Mouse (Mus musculus) neural tube, embryonic 11.5 days (tissue): ENCODE results near the gene Hist1h3i. TPM values are rescaled to one million over a fixed set of nuclear protein-coding genes. Genes with fewer than 3 reads are reported as not detected.
"Not testable (repeated sequence)": the region's sequence is repeated elsewhere in the genome, so short reads cannot be mapped to it uniquely, and the experiment has no call there.

Source experiments
- ATAC-seq: fragments of 200-750 bp; cut with Nextera tagmentation; 2 replicates; pipeline ENCODE4 v1.8.0; 2017; ENCODE audit warnings: moderate number of reproducible peaks, mild to moderate bottlenecking, moderate TSS enrichment, moderate library complexity; ENCODE audit not compliant: insufficient read depth, low FRiP score, low TSS enrichment
- DNase-seq: peaks from one replicate; pipeline ENCODE4 v3.0.0-alpha.2; 2015; ENCODE audit warnings: low spot score
- H3K27ac ChIP-seq: fragments of 300-500 bp; sonication (generic); 2 replicates; pipeline ENCODE4 v1.5.1; 2014; ENCODE audit warnings: low read depth, mild to moderate bottlenecking, low read length
- H3K27me3 ChIP-seq: fragments of 300-500 bp; sonication (generic); 2 replicates; pipeline ENCODE4 v1.6.1; 2014; ENCODE audit warnings: mild to moderate bottlenecking, low read length, mixed read lengths; ENCODE audit not compliant: control insufficient read depth, insufficient read depth
- H3K36me3 ChIP-seq: fragments of 300-500 bp; sonication (generic); 2 replicates; pipeline ENCODE4 v1.6.1; 2014; ENCODE audit warnings: mild to moderate bottlenecking, low read length, moderate library complexity, mixed read lengths; ENCODE audit not compliant: control insufficient read depth, insufficient read depth
- H3K4me1 ChIP-seq: fragments of 300-500 bp; sonication (generic); 2 replicates; pipeline ENCODE4 v1.6.1; 2014; ENCODE audit warnings: low read length, mixed read lengths; ENCODE audit not compliant: control insufficient read depth, insufficient read depth
- H3K4me2 ChIP-seq: fragments of 300-500 bp; sonication (generic); 2 replicates; pipeline ENCODE4 v1.6.1; 2014; ENCODE audit warnings: low read depth, mild to moderate bottlenecking, moderate library complexity
- H3K4me3 ChIP-seq: fragments of 300-500 bp; sonication (generic); 2 replicates; pipeline ENCODE4 v1.5.1; 2014; ENCODE audit warnings: low read depth, low read length
- H3K9ac ChIP-seq: fragments of 300-500 bp; sonication (generic); 2 replicates; pipeline ENCODE4 v1.6.1; 2014; ENCODE audit warnings: mild to moderate bottlenecking, low read length
- H3K9me3 ChIP-seq: fragments of 300-500 bp; sonication (generic); 2 replicates; pipeline ENCODE4 v1.6.1; 2016; ENCODE audit warnings: low read length; ENCODE audit not compliant: control insufficient read depth
- WGBS: fragments of 180-500 bp; shearing (Covaris S2); extraction: QIAGEN DNeasy Blood & Tissue Kit; methylation state at CpG from one replicate; pipeline ENCODE4 v1.1.7; 2014; 5-methylcytosine and 5-hydroxymethylcytosine counted together
- polyA plus RNA-seq: library from polyadenylated mRNA; unstranded; fragments of >200 nt; fragmentation: Nextera tagmentation; extraction: Ambion mirVana; gene quantifications from 2 replicates; pipeline ENCODE4 v1.2.1, GENCODE M21; 2014

The Hist1h3i gene
- polyA plus RNA-seq, 1 experiment from 2014 or later = 228 TPM

DNA sequence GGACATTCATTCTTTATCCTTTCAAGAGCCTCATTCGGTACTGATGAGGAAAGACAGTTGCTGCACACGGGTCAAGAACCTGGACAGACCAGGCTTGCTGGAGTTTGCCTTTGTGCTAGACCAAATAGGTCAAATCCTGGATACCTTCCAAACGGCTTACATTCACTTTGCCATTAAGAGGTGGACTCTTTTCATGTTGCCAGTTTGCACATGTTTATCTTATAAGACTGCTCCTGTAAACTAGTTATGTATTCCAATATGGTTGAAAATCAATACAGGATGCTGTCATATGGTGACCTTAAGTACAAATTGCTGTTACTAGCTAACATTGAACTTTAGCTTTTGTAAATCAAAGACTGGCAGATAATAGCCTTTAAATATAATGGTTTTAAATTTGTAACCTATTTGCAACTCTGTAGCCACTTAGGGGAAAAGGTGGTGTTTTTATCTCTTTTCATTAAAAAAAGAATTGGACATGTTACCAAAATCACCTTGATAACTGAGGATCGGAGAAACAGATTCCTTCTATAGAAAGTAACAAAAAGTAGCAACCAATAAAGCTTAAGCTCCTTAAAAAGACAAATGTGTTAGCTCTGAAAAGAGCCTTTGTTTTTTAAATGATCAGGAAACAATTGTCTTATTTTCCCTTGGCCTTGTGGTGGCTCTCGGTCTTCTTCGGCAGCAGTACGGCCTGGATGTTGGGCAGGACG lies 3.2 kb upstream of the Hist1h3i start:
- Histone ChIP-seq H3K4me3 (peak overlapping the region; percentile 25), H3K9ac (peak overlapping the region; percentile 57), H3K4me2 (peak overlapping the region; percentile 43), H3K27ac (peak overlapping the region; percentile 81), H3K36me3 (no peaks in the 10 kb centered on the region), H3K9me3 (no peaks in the 10 kb centered on the region), H3K27me3 (no peaks in the 10 kb centered on the region), H3K4me1 (peaks cover 18% of the 10 kb centered on the region; the same call in 1 of the 2 replicates)
- DNase-seq (peak; percentile 42), ATAC-seq (no peak)
- WGBS = 4% methylated on average over 8 of the region's 8 CpGs

DNA sequence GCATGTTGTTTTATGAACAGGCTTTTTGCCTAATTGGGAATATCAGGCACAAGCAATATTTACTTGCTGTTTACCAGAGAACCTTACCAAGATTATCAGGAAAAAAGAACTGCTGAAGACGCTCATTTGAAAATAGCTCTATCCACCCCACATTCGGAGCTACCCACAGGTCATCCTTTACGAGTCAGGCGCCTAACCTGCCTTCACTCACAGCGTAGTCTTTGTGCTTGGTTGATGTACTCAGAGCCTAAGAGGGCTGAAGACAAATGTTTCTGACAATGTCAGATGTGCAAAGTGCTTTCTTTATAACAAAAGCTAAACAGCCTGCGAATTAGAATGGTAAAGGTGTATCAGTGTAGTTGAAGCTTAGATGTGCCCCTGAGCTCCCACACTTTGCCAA lies 1.1 kb upstream of the Hist1h3i start:
- H3K4me1 ChIP-seq = peaks cover 13% of the 10 kb centered on the region; the same call in 1 of the 2 replicates
- 16% methylated on average over 6 of the region's 6 CpGs for WGBS
- H3K27me3 ChIP-seq = no peaks in the 10 kb centered on the region
- H3K9ac ChIP-seq = peak overlapping the region; percentile 55
- H3K27ac ChIP-seq = peak overlapping the region; percentile 87
- no peaks in the 10 kb centered on the region for H3K36me3 ChIP-seq
- peak overlapping the region; percentile 50 for H3K4me2 ChIP-seq
- no peaks in the 10 kb centered on the region for H3K9me3 ChIP-seq
- DNase-seq (no peak), ATAC-seq (no peak)
- no peak overlapping the region for H3K4me3 ChIP-seq

DNA sequence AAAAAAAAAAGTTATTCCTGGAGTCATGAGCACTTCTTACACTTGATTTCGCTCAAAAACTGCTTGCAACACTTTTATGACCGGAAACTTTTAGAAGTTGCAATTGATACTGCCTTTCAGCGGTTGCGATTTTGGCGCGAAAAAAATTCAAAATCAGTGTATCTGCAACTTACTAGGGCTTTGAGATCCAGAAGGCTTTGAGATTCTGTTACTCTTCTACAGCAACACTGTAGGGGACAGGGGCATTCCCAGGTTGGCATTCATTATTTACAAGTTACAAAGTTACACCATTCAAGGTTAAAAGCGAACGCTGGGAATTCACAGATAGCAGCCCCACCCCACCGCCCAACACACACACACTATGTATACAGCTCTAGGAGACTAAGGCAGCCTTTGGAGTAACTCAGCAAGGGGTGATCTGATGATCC lies 578 bp upstream of the Hist1h3i start:
- H3K9me3 ChIP-seq = no peaks in the 10 kb centered on the region
- DNase-seq (peak; percentile 53), ATAC-seq (no peak)
- peak overlapping the region; percentile 55 for H3K9ac ChIP-seq
- peaks cover 13% of the 10 kb centered on the region; the same call in 1 of the 2 replicates for H3K4me1 ChIP-seq
- H3K4me3 ChIP-seq = peak overlapping the region; percentile 38
- H3K27ac ChIP-seq = peak overlapping the region; percentile 87
- H3K4me2 ChIP-seq = peak overlapping the region; percentile 50
- H3K36me3 ChIP-seq = no peaks in the 10 kb centered on the region
- 3% methylated on average over 9 of the region's 9 CpGs for WGBS
- no peaks in the 10 kb centered on the region for H3K27me3 ChIP-seq

DNA sequence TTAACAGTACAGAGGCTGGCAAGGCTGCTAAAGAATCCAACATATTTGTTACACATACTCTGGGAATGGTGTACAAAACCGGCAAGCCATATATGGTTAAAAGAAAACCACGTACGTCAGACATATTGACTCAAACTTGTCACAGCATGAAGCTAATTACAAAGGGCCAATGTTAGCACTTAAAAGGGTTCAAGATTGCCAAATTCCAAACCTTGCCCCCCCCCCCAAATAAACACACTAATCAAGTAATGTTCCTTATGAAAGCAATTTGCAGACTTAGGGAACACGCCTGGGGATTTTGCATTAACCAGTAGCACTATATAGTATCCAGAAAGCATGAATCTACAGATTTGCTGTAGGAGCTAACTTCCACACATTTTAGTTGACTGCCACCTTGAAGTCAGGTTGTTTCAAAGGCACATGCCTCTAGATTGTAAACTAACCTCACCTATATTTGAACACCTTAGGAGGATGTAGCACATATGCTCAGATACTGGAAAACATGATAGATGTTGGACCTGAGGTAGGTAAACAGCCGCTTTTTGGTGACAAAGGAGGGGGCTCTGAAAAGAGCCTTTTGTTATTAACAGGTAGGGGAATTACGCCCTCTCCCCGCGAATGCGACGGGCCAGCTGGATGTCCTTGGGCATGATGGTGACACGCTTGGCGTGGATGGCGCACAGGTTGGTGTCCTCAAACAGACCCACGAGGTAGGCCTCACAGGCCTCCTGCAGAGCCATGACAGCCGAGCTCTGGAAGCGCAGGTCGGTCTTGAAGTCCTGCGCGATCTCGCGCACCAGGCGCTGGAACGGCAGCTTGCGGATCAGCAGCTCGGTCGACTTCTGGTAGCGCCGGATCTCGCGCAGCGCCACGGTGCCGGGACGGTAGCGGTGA lies 562 bp downstream of the Hist1h3i start:
- peak overlapping the region; percentile 83 for H3K27ac ChIP-seq
- under 1% methylated on average over 14 of the region's 35 CpGs for WGBS
- not testable (repeated sequence) for ATAC-seq, H3K9me3 ChIP-seq, H3K36me3 ChIP-seq, H3K27me3 ChIP-seq
- H3K9ac ChIP-seq = peak overlapping the region; percentile 60
- DNase-seq = peak; percentile 53
- H3K4me3 ChIP-seq = peak overlapping the region; percentile 38
- peaks cover 13% of the 10 kb centered on the region; the same call in 1 of the 2 replicates for H3K4me1 ChIP-seq
- peak overlapping the region; percentile 66 for H3K4me2 ChIP-seq

DNA sequence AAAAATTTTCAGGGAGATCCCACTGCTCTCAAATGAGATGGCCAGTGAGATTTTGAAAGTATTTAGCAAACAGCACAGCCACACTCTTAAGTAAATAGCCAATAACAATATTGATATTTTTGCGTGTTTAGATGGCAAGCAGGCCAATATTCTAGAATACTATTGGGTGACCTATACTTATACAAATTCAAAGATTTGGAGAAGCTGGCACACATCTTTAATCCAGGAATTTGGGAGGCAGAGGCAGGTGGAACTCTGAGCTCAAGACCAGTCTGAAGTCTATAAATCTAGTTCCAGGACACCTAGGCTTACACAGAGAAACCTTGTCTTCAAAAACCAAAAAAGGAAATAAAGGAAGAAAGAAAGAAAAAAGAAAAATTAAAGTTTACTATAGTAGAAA lies 1.5 kb downstream of the Hist1h3i start:
- no peak for DNase-seq
- no peak for ATAC-seq
- peaks cover 13% of the 10 kb centered on the region; the same call in 1 of the 2 replicates for H3K4me1 ChIP-seq
- H3K4me2 ChIP-seq = no peak overlapping the region
- no peak overlapping the region for H3K9ac ChIP-seq
- H3K36me3 ChIP-seq = no peaks in the 10 kb centered on the region
- 89% methylated on average over 1 of the region's 1 CpGs for WGBS
- H3K4me3 ChIP-seq = no peak overlapping the region
- no peaks in the 10 kb centered on the region for H3K9me3 ChIP-seq
- no peaks in the 10 kb centered on the region for H3K27me3 ChIP-seq
- H3K27ac ChIP-seq = no peak overlapping the region

DNA sequence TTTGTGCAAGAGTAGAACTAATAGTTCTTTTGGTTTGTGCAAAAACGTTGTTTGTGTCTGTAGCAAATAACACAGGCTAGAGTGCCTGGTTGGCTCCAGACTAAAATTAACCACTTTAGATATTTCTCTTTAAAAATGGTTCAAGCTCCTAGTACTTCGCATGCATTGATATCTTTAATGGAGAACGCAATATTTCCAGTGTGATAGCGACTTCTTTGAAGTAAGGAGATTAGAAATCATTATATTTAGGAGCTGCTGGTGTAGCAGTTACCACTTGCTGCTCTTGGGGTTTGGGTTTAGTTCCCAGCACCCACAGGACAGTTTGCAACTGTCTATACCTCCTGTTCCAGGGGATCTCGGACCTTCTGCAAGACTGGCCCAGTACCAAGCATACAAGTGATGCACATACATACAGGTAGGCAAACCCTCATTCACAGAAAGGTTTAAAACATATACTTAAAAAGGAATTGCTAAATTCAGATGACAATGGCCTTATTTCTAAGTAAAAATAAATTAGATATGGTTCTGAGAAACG lies 2.1 kb downstream of the Hist1h3i start:
- no peak for DNase-seq
- H3K9me3 ChIP-seq = no peaks in the 10 kb centered on the region
- no peak overlapping the region; the same call in 1 of the 2 replicates for H3K9ac ChIP-seq
- no peak for ATAC-seq
- 47% methylated on average over 6 of the region's 6 CpGs for WGBS
- H3K36me3 ChIP-seq = no peaks in the 10 kb centered on the region
- H3K4me1 ChIP-seq = peaks cover 10% of the 10 kb centered on the region; the same call in 1 of the 2 replicates
- H3K4me2 ChIP-seq = peak overlapping the region; percentile 77
- no peaks in the 10 kb centered on the region for H3K27me3 ChIP-seq
- H3K27ac ChIP-seq = 0 out of 2 replicates have a peak overlapping the region, but pooled peaks have one; percentile 29
- H3K4me3 ChIP-seq = peak overlapping the region; percentile 37; the same call in 1 of the 2 replicates

DNA sequence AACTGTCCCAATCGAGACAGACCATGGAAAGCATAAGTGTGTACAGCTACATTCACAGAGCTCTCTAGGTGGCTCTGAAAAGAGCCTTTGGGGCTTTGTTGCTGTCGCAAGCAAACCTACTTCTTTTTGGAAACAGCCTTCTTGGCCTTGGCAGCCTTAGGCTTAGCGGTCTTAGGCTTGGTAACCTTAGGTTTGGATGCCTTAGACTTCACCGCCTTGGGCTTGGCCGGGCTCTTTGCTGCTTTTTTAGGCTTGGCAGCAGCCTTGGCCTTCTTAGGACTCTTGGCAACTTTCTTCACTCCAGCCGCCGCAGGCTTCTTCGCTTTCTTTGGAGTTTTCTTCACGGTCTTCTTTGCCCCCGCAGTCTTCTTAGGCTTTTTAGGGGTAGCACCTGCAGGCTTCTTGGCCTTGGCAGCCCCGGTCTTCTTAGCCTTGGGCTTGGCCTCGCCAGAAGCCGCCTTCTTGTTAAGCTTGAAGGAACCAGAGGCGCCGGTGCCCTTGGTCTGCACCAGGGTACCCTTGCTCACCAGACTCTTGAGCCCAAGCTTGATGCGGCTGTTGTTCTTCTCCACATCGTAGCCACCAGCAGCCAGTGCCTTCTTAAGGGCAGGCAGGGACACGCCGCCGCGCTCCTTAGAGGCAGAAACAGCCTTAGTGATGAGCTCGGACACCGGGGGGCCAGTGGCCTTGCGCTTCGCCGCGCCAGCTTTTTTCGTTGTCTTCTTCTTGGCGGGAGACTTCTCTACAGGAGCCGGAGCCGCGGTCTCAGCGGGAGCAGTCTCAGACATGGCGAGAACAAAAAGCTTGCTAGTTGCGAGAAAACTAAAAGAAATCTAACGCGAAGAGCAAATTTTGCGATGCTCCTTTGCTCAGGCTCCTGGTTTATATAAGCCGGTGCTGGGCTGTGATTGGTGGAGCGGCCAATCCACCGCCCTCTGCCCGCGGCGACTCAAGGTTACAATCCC lies 3.1 kb downstream of the Hist1h3i start, which contains the start of gene Hist1h1b:
Hist1h1b (minus strand) TSS at position 859 of the 965 bp plus-strand sequence.
- Histone ChIP-seq H3K27me3 (no peaks in the 10 kb centered on the region), H3K4me3 (peak within 1 kb of the TSS; percentile 37), H3K27ac (peak within 1 kb of the TSS; percentile 94), H3K36me3 (no peaks in the 10 kb centered on the region), H3K4me2 (peak within 1 kb of the TSS; percentile 77), H3K4me1 (peaks cover 9% of the 10 kb centered on the region; the same call in 1 of the 2 replicates), H3K9me3 (no peaks in the 10 kb centered on the region), H3K9ac (peak within 1 kb of the TSS; percentile 74)
- WGBS = under 1% methylated on average over 44 of the region's 44 CpGs
- ATAC-seq (peak; percentile 35; the same call in 1 of the 2 replicates), DNase-seq (peak; percentile 80)
